Mouse (Mus musculus): ENCODE measurements around the gene Ankrd33b.

GRCm38 (mm10) chr15:31328082-31328614 is 39.4 kb downstream of the Ankrd33b start:
- TF ChIP-seq POLR2A (IDR thresholded peaks at IDR 0.05; ENCODE audit: low read depth, low read length) (no peak), CTCF (IDR thresholded peaks at IDR 0.05; ENCODE audit: borderline replicate concordance, insufficient read depth, low read length) (no peak)

Data from embryonic fibroblast, embryonic 13.5 days (primary cell).